Mouse (Mus musculus): ENCODE results near the gene Mup8.
"Not testable (repeated sequence)": the region's sequence is repeated elsewhere in the genome, so short reads cannot be mapped to it uniquely, and the experiment has no call there.

DNA sequence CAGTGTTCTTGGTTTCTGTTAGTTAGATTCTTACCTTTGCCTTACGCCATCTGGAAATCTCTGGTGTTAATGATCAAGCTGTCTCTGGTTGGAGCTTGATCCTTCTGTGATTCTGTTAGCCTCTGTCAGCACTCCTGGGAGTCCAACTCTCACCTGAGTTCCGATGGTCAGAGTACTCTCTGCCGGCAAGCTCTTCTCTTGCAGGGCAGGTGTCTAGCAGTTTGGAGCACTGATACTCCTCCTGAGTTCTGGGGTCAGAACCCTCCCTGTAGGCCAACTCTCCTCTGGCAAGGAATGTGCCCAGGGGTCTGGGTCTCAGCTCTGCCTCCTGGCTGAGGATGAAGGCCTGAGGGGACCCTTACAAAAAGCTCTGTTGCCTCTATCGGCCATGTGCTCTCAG, 40.3 kb upstream of the Mup8 start:
- not testable (repeated sequence) for TF ChIP-seq POLR2A (IDR thresholded peaks at IDR 0.05; ENCODE audit: low read depth, low read length); CTCF (IDR thresholded peaks at IDR 0.05; ENCODE audit: extremely low read depth, insufficient read length, insufficient replicate concordance, low read depth, low read length)
